Mouse (Mus musculus) brown adipose tissue, adult 24 weeks (tissue): ENCODE measurements around the gene Ripk3. TPM values are rescaled to one million over a fixed set of nuclear protein-coding genes. Genes with fewer than 3 reads are reported as not detected.
A peak's percentile ranks its signal among the peaks of the same experiment; 100 is the strongest.

Experiments
- H3K27ac ChIP-seq: fragments of 200-500 bp; replicated peaks from 2 replicates; pipeline ENCODE4 v1.5.1; 2012; ENCODE audit warnings: low read depth, mild to moderate bottlenecking, low read length
- H3K4me1 ChIP-seq: fragments of 200-500 bp; 2 replicates; pipeline ENCODE4 v1.6.1; 2012; ENCODE audit warnings: low read length, mixed read lengths; ENCODE audit not compliant: control insufficient read depth, insufficient read depth, insufficient read length
- H3K4me3 ChIP-seq: fragments of 200-500 bp; 2 replicates; pipeline ENCODE4 v1.5.1; 2012; ENCODE audit warnings: low read depth, mild to moderate bottlenecking, low read length, moderate library complexity; ENCODE audit not compliant: insufficient read depth
- polyA plus RNA-seq: library from polyadenylated mRNA; stranded (reverse); fragments of >200 nt; gene quantifications from 2 replicates; pipeline ENCODE4 v1.2.4, GENCODE M21; 2012; ENCODE audit not compliant: missing spikeins, insufficient read depth, insufficient read length

The Ripk3 gene
- polyA plus RNA-seq, 1 experiment, result 5.0 TPM

DNA sequence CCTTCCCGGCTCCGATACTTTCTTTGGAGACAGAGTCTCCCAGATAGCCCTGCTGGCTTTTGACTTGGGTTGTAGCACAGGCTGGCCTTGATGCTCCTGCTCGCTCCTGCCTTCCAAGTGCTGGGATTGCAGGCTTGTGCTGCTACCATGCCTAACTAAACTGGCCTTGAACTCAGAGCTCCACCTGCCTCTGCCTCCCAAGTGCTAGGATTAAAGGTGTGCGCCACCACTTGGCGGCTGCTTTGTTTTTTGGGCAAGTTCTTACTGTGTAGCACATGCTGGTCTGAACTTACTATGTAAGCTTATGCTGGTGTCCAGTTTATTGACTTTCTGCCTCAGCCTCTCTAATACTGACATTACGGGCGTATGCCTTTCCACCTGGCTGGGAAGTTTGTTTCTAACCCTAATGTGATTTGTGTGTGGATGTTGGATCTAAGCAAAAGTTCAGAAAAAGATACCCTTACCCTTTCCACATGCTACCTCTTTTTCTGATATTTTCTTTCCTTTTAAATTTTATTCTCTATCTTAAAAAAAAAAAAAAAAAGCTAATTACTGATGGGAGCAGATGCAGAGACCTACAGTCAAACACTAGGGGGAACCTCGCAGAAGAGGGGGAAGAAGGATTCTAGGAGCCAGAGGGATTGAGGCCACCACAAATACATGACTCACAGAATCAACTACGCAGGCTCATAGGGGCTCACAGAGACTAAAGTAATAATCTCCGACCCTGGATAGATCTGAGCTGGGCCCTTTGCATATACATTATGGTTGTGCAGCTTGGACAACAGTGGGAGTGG lies 41.4 kb downstream of the Ripk3 start:
- peaks cover 5% of the 10 kb centered on the region for H3K4me1 ChIP-seq
- H3K27ac ChIP-seq, result no peak overlapping the region
- no peak overlapping the region for H3K4me3 ChIP-seq

DNA sequence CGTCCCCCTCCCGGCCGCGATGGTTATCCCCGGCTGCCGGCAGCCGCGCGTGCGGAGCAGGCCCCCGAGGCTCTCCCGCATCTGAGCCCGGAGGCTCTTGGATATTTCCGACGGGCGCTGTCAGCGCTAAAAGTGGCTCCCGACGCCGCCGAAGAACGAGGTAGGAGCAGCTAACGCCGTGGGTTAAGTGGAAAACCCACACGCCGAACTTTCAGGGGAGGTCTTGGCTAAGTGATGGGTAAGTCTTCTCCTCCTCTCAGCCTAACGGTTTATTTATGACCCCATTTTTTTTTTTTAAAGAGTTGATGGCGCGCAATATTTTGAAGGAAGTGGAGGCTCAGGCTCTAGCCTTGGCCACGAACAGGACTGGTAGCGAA lies 42.8 kb downstream of the Ripk3 start:
- H3K4me3 ChIP-seq, result peak overlapping the region; percentile 94
- H3K27ac ChIP-seq, result no peak overlapping the region
- H3K4me1 ChIP-seq, result peaks cover 5% of the 10 kb centered on the region

DNA sequence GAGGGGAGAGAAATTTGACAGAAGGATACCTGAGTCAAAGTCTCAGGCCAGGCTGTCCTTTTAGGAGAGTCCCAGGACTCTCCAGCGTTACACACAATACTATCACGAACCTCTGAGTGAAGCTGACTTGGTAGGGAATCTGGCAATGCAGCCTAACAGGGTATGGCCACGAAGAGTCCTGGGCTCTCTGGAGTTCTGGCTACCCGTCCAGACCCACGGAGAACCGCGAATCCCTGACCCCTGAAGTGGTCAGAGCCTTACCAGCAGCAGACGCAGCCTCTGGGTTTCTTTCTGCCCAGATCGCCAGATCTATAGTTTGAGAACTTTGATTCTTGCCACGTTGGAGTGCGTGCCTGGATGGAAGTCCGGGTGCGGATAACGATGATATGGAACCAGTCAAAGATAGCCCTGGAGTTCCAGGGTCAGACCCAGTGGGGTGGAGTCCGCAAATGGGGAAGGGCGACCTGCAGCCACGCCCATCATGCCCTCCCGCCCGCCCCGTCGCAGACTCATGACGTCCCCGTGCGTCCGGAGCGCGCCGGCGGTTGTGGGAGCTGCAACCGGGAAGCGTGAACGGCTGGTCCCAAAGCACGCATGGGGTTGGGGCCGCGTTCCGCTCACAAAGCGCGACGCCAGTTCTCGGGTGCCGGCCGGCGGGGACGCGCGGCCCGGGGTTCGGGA lies 43.3 kb downstream of the Ripk3 start, which contains the start of the genes Dhrs1 and Nop9:
Gene Dhrs1 (minus strand): TSS at position 511 of the 681 bp plus-strand sequence.
Gene Nop9 (plus strand): TSS at position 514 of the 681 bp plus-strand sequence.
- peaks cover 5% of the 10 kb centered on the region for H3K4me1 ChIP-seq
- H3K4me3 ChIP-seq, result peak within 1 kb of the TSS; percentile 94
- peak within 1 kb of the TSS; percentile 27 for H3K27ac ChIP-seq

DNA sequence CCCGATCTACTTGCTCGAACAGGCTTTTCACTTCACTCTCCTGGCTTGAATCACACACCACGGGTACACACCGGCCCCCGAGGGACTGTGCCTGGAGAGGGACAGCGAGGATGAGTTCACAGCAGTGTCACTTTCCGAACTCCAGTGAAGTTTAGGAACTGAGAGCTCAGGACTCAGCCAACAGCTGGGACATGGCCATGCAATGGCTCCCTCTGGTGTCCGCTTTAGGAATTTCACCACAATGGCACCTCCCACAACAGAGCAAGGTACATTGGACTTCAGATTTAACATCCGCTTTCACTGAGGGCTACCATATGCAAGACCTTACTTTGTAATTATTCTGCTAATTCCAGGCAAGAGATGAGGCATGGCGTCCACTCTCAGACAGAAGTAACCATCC lies 45.0 kb downstream of the Ripk3 start:
- no peak overlapping the region for H3K27ac ChIP-seq
- peaks cover 5% of the 10 kb centered on the region for H3K4me1 ChIP-seq
- H3K4me3 ChIP-seq, result no peak overlapping the region

DNA sequence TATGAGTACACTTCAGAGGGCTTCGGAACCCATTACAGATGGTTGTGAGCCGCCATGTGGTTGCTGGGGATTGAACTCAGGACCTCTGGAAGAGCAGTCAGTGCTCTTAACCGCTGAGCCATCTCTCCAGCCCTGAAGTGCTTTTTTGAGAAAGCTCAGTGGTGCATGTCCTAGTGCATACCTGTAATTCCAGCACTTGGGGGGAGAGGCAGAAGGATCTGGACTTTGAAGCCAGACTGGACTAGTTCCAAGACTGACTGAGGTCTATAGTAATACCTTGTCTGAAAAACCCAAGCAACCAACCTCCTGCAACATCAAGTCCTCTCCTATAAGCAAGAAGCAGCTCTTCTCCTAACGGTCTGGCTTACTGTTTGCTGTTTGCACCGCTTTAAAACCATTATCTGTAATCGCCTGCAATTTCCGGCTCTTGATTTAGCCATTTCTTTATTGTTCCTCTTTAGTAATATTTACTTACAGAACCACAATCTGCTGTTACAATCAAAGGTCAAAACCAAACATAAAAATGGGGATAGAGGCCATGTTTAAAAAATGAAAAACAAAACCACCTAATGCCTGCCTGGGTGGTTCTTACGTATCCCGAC lies 51.5 kb downstream of the Ripk3 start:
- Histone ChIP-seq H3K27ac (no peak overlapping the region), H3K4me3 (no peak overlapping the region), H3K4me1 (no peaks in the 10 kb centered on the region)

DNA sequence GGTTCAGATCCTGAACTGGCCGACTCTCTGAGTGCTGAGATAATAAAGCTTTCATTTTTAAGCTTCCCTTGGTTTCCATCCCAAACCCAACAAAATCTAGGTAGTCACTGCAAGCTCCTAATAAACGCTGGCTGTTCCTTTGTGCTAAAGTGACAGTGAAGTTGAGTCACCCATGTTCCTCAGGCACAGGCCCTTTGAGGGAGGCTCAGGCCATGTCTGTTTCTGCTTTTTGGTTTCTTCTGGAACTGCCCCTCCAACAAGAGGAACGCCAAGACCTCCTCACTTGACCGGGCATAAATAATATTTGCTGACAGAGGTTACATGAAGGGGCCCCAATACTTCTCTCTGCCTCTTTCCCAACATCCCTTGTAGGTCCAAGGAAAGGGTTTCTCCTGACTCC lies 52.9 kb downstream of the Ripk3 start:
- no peaks in the 10 kb centered on the region for H3K4me1 ChIP-seq
- H3K27ac ChIP-seq, result no peak overlapping the region; the same call in 1 of the 2 replicates
- H3K4me3 ChIP-seq, result no peak overlapping the region

DNA sequence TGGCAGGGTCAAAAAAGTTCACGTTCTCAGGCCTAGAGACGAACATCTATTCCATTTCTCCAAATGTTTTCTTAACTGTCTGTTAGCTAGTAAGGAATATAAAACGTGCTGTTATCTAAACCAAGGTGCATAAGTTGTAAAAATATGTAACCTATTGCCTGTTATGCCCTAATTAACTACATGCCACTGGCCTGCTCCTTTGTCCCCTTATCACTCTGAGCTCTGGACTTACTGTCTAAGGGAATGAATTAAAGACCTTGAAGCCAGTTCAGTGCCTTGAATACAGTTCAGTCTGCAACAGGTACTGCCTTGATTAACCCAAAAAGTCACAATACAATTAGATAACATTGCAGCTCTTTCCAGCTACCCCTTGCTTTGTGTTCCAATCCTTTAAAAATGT lies 53.3 kb downstream of the Ripk3 start:
- H3K27ac ChIP-seq, result no peak overlapping the region

More for the DNA sequence above, 53.3 kb downstream of the Ripk3 start:
- Histone ChIP-seq H3K4me1 (no peaks in the 10 kb centered on the region), H3K4me3 (no peak overlapping the region)

Other genes with a start within 250 kb of the Ripk3 start
- gene Pck2, start 248.6 kb downstream of the Ripk3 start, polyA plus RNA-seq, result 5.0 and 10.3 TPM in 2 replicates
- gene Dcaf11, start 228.9 kb downstream of the Ripk3 start, polyA plus RNA-seq, result 45.4 and 56.7 TPM in 2 replicates
- gene A730061H03Rik, start 228.5 kb downstream of the Ripk3 start, polyA plus RNA-seq, result not detected in 2 replicates
- gene Fitm1, start 213.2 kb downstream of the Ripk3 start, polyA plus RNA-seq, result 4.7 and 5.4 TPM in 2 replicates
- 191 and 217 TPM in 2 replicates for gene Psme1, start 210.7 kb downstream of the Ripk3 start, polyA plus RNA-seq
- gene Emc9, start 203.6 kb downstream of the Ripk3 start, polyA plus RNA-seq, result 42.1 and 45.5 TPM in 2 replicates
- 248 and 256 TPM in 2 replicates for gene Psme2, start 197.8 kb downstream of the Ripk3 start, polyA plus RNA-seq
- gene Rnf31, start 197.2 kb downstream of the Ripk3 start, polyA plus RNA-seq, result 11.1 and 12.0 TPM in 2 replicates
- gene Irf9, start 185.3 kb downstream of the Ripk3 start, polyA plus RNA-seq, result 4.8 and 7.4 TPM in 2 replicates
- gene Rec8, start 170.8 kb downstream of the Ripk3 start, polyA plus RNA-seq, result not detected in 2 replicates
- 25.0 and 31.0 TPM in 2 replicates for gene Ipo4, start 152.9 kb downstream of the Ripk3 start, polyA plus RNA-seq
- gene Gm49378, start 151.0 kb downstream of the Ripk3 start, polyA plus RNA-seq, result 2.7 and 3.4 TPM in 2 replicates
- 21.6 and 26.6 TPM in 2 replicates for gene Tm9sf1, start 145.1 kb downstream of the Ripk3 start, polyA plus RNA-seq
- gene Tssk4, start 138.7 kb downstream of the Ripk3 start, polyA plus RNA-seq, result not detected in 2 replicates
- 29.0 and 33.3 TPM in 2 replicates for gene Mdp1, start 128.4 kb downstream of the Ripk3 start, polyA plus RNA-seq
- 19.8 and 20.3 TPM in 2 replicates for gene Gmpr2, start 116.9 kb downstream of the Ripk3 start, polyA plus RNA-seq
- 243 and 245 TPM in 2 replicates for gene Nedd8, start 116.7 kb downstream of the Ripk3 start, polyA plus RNA-seq
- 8.2 and 9.2 TPM in 2 replicates for gene Tinf2, start 107.0 kb downstream of the Ripk3 start, polyA plus RNA-seq
- not detected in 2 replicates for gene Tgm1, start 74.9 kb downstream of the Ripk3 start, polyA plus RNA-seq
- 8.9 and 10.1 TPM in 2 replicates for gene Rabggta, start 66.6 kb downstream of the Ripk3 start, polyA plus RNA-seq
- gene Dhrs1, start 43.2 kb downstream of the Ripk3 start, polyA plus RNA-seq, result 58.8 and 101 TPM in 2 replicates
- 4.8 and 5.5 TPM in 2 replicates for gene Nop9, start 43.2 kb downstream of the Ripk3 start, polyA plus RNA-seq
- gene Cideb, start 30.4 kb downstream of the Ripk3 start, polyA plus RNA-seq, result 16.3 and 27.9 TPM in 2 replicates
- not detected in 2 replicates for gene Ltb4r2, start 27.4 kb downstream of the Ripk3 start, polyA plus RNA-seq
- not detected in 2 replicates for gene Ltb4r1, start 22.9 kb downstream of the Ripk3 start, polyA plus RNA-seq
- 4.1 and 6.3 TPM in 2 replicates for gene Adcy4, start 4.8 kb downstream of the Ripk3 start, polyA plus RNA-seq
- 1.5 and 1.8 TPM in 2 replicates for gene Nfatc4, start 34.3 kb upstream of the Ripk3 start, polyA plus RNA-seq
- 0.87 and 1.0 TPM in 2 replicates for gene Nynrin, start 65.1 kb upstream of the Ripk3 start, polyA plus RNA-seq
- gene Cbln3, start 95.5 kb upstream of the Ripk3 start, polyA plus RNA-seq, result not detected in 2 replicates
- gene Khnyn, start 96.1 kb upstream of the Ripk3 start, polyA plus RNA-seq, result 4.2 and 5.5 TPM in 2 replicates
- 134 and 149 TPM in 2 replicates for gene Sdr39u1, start 111.4 kb upstream of the Ripk3 start, polyA plus RNA-seq
- 6.1 and 8.2 TPM in 2 replicates for gene Cma1, start 155.8 kb upstream of the Ripk3 start, polyA plus RNA-seq
- gene Cma2, start 162.1 kb upstream of the Ripk3 start, polyA plus RNA-seq, result not detected in 2 replicates
- not detected in 2 replicates for gene Mcpt1, start 229.1 kb upstream of the Ripk3 start, polyA plus RNA-seq
- gene Mcpt9, start 241.6 kb upstream of the Ripk3 start, polyA plus RNA-seq, result not detected in 2 replicates